Mouse (Mus musculus) forebrain, embryonic 16.5 days (tissue): ENCODE data around the gene Patj. TPM values are rescaled to one million over a fixed set of nuclear protein-coding genes. Genes with fewer than 3 reads are reported as not detected.

Experiments
- ATAC-seq: fragments of 200-750 bp; cut with Nextera tagmentation; 2 replicates; pipeline ENCODE4 v1.8.0; 2017; ENCODE audit warnings: mild to moderate bottlenecking, moderate library complexity
- H3K27ac ChIP-seq: fragments of 300-500 bp; sonication (generic); 2 replicates; pipeline ENCODE4 v1.5.1; 2014; ENCODE audit warnings: low read length, control low read depth
- H3K27me3 ChIP-seq: fragments of 300-500 bp; sonication (generic); replicated peaks from 2 replicates; pipeline ENCODE4 v1.6.1; 2014; ENCODE audit warnings: low read length; ENCODE audit not compliant: control insufficient read depth, insufficient read depth
- H3K36me3 ChIP-seq: fragments of 300-500 bp; sonication (generic); 2 replicates; pipeline ENCODE4 v1.6.1; 2014; ENCODE audit not compliant: control insufficient read depth, insufficient read depth
- H3K4me1 ChIP-seq: fragments of 300-500 bp; sonication (generic); replicated peaks from 2 replicates; pipeline ENCODE4 v1.6.1; 2014; ENCODE audit warnings: low read length; ENCODE audit not compliant: control insufficient read depth, insufficient read depth
- H3K4me2 ChIP-seq: fragments of 300-500 bp; sonication (generic); 2 replicates; pipeline ENCODE4 v1.6.1; 2014; ENCODE audit warnings: mild to moderate bottlenecking, low read length, control low read depth
- H3K4me3 ChIP-seq: fragments of 300-500 bp; sonication (generic); replicated peaks from 2 replicates; pipeline ENCODE4 v1.5.1; 2014; ENCODE audit warnings: mild to moderate bottlenecking, low read length, control low read depth
- H3K9ac ChIP-seq: fragments of 300-500 bp; sonication (generic); replicated peaks from 2 replicates; pipeline ENCODE4 v1.6.1; 2014; ENCODE audit warnings: low read depth, low read length, control low read depth
- H3K9me3 ChIP-seq: fragments of 300-500 bp; sonication (generic); 2 replicates; pipeline ENCODE4 v1.6.1; 2016; ENCODE audit warnings: low read length; ENCODE audit not compliant: control insufficient read depth
- WGBS: fragments of 180-500 bp; shearing (Covaris S2); extraction: QIAGEN DNeasy Blood & Tissue Kit; methylation state at CpG from one replicate; pipeline ENCODE4 v1.1.7; 2014; 5-methylcytosine and 5-hydroxymethylcytosine counted together
- polyA plus RNA-seq: library from polyadenylated mRNA; unstranded; fragments of >200 nt; fragmentation: Nextera tagmentation; extraction: Ambion mirVana; gene quantifications from 2 replicates; pipeline ENCODE4 v1.2.1, GENCODE M21; 2015

The Patj gene
- 5.9 and 6.7 TPM in 2 replicates for polyA plus RNA-seq

GRCm38 (mm10) chr4:98395690-98396437, at the start of gene Patj:
Patj (plus strand) TSS chr4:98395785.
- peak within 1 kb of the TSS; percentile 86 for H3K4me3 ChIP-seq
- no peaks in the 10 kb centered on the region for H3K36me3 ChIP-seq
- H3K9me3 ChIP-seq, result no peaks in the 10 kb centered on the region
- 1% methylated on average over 63 of the region's 73 CpGs for WGBS
- H3K9ac ChIP-seq, result peak within 1 kb of the TSS; percentile 100
- no peaks in the 10 kb centered on the region for H3K27me3 ChIP-seq
- peak within 1 kb of the TSS; percentile 76 for H3K27ac ChIP-seq
- peaks cover 4% of the 10 kb centered on the region for H3K4me1 ChIP-seq
- peak; percentile 89 for ATAC-seq
- H3K4me2 ChIP-seq, result peak within 1 kb of the TSS; percentile 84

GRCm38 (mm10) chr4:98348580-98348979, 47.0 kb upstream of the Patj start:
- Histone ChIP-seq H3K27me3 (no peaks in the 10 kb centered on the region), H3K36me3 (no peaks in the 10 kb centered on the region), H3K9me3 (no peaks in the 10 kb centered on the region), H3K4me3 (no peak overlapping the region), H3K4me2 (no peak overlapping the region), H3K4me1 (no peaks in the 10 kb centered on the region), H3K9ac (no peak overlapping the region), H3K27ac (no peak overlapping the region)
- 89% methylated on average over 5 of the region's 5 CpGs for WGBS
- ATAC-seq, result no peak

DNA sequence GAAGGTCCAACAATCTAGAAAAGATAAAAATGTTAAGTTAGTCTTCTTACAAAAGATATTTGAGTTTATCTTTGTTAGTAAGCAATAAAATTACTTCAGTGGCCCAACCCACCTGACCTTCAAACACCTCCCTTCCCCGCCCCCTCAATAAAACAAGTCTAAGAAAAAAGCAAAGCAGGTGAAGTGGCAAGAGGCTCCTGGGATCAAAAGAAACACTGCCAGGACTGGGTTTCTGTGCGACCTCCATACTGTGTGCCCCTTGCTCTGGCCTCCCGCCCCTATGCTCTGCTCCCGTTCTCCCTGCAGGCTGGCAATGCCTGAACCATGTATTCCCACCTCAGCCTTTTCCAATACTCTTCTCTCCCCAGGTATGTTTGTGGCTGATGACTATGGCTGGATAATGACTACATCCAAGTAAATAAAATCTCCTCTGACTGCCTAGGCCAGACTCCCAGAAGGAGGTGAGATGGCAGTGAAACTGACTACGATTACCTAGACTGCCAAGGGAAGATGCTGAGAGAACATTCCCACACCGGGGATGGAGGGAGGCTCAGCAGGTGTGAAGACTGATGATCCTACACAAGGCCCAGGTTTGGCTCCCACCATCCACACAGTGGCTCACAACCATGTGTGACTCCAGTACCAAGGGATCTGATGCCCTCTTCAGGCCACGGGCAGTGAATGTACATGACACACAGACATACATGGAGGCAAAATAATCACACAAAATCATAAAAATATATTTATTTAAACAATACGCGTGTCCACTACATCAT, 37.4 kb upstream of the Patj start:
- Histone ChIP-seq H3K27ac (no peak overlapping the region), H3K4me3 (no peak overlapping the region), H3K4me1 (no peaks in the 10 kb centered on the region), H3K9ac (no peak overlapping the region), H3K36me3 (peaks cover 9% of the 10 kb centered on the region), H3K4me2 (no peak overlapping the region), H3K9me3 (no peaks in the 10 kb centered on the region), H3K27me3 (no peaks in the 10 kb centered on the region)
- ATAC-seq, result no peak
- 94% methylated on average over 9 of the region's 9 CpGs for WGBS

DNA sequence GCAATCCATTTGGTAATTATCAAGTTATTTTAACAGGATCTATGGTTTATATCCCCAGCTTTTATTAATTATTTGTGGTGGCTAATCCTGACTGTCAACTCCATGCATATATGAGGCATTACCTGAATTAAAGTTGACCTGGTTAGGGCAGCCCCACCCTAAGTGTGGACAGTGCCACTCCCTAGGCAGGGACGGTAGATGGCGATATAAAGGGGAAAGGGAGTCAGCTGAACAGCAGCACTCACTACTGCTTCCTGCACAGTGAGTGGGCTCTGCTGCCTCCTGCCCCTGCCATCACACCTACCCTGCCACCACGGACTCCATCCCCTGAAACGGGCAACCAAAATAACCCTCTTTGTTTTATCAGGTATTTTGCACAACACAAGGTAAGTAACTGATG, 20.2 kb upstream of the Patj start:
- Histone ChIP-seq H3K27me3 (no peaks in the 10 kb centered on the region), H3K9ac (no peak overlapping the region), H3K4me3 (no peak overlapping the region), H3K4me2 (no peak overlapping the region), H3K36me3 (no peaks in the 10 kb centered on the region; the same call in 1 of the 2 replicates), H3K4me1 (no peaks in the 10 kb centered on the region), H3K27ac (no peak overlapping the region), H3K9me3 (no peaks in the 10 kb centered on the region)
- 52% methylated on average over 4 of the region's 4 CpGs for WGBS
- no peak for ATAC-seq

DNA sequence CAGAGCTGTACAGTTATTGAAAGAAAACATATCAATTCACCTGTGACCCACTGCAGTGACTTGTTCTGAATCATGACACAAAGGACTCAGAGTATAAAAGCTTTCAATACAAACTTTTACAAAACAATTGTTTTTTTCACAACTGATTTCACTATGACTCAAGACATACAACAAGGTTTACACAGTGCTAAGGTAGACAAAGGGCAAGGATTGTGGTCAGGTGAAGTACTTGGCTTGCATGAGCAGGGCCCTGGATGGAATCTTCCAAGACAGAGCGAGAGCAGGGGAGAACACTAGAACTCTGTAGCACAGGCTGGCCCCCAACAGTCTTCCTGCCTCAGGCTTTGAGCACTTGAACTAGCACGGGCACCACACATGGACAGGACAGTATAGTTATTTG, 18.6 kb upstream of the Patj start:
- no peak overlapping the region for H3K4me2 ChIP-seq
- H3K27ac ChIP-seq, result no peak overlapping the region
- no peaks in the 10 kb centered on the region; the same call in 1 of the 2 replicates for H3K36me3 ChIP-seq
- H3K4me1 ChIP-seq, result peaks cover 2% of the 10 kb centered on the region
- H3K9ac ChIP-seq, result no peak overlapping the region
- no peaks in the 10 kb centered on the region for H3K27me3 ChIP-seq
- H3K9me3 ChIP-seq, result no peaks in the 10 kb centered on the region
- 93% methylated on average over 2 of the region's 2 CpGs for WGBS
- H3K4me3 ChIP-seq, result no peak overlapping the region
- ATAC-seq, result no peak

DNA sequence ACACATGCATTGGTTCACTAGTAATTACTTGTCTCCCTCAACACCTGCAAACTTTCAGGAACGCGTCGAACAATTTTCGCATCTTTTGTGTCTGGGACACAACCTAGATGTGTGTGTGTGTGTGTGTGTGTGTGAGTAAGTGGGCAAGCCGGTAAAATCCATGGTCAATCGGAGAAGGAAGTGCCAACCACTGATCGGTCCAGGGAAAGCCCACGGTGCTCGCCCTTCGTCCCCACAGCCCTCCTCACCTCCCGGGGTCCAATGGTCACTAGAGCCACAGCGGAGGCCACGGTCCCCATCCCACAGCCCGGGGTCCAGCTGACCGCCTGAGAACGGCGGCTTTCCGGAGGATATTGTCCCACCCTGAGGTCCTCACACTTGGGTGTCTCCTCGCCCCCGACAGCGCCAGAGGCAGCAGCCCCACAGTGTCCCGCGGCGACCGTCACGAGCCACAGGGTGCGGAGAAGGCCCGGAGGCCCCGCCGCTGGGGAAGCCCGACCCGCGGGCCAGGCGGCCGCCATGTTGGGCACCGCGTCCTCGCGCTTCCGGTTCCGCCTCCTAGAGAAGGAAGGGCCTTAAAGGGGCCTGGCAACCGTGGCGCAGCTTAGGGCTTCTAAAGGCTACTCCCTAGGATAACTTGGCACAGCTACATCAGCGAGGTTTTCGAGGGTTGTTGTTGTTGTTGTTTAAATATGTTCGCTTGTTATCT, 12.7 kb upstream of the Patj start, which contains the start of gene Tm2d1:
Tm2d1 (minus strand) TSS at position 591 of the 709 bp plus-strand sequence.
- Histone ChIP-seq H3K9ac (peak within 1 kb of the TSS; percentile 99), H3K4me1 (peaks cover 6% of the 10 kb centered on the region), H3K27ac (peak within 1 kb of the TSS; percentile 41; the same call in 1 of the 2 replicates), H3K4me3 (peak within 1 kb of the TSS; percentile 96), H3K9me3 (no peaks in the 10 kb centered on the region), H3K36me3 (no peaks in the 10 kb centered on the region; the same call in 1 of the 2 replicates), H3K27me3 (no peaks in the 10 kb centered on the region), H3K4me2 (peak within 1 kb of the TSS; percentile 73)
- 0% methylated on average over 34 of the region's 46 CpGs for whole genome bisulfite sequencing
- ATAC-seq, result peak; percentile 98

DNA sequence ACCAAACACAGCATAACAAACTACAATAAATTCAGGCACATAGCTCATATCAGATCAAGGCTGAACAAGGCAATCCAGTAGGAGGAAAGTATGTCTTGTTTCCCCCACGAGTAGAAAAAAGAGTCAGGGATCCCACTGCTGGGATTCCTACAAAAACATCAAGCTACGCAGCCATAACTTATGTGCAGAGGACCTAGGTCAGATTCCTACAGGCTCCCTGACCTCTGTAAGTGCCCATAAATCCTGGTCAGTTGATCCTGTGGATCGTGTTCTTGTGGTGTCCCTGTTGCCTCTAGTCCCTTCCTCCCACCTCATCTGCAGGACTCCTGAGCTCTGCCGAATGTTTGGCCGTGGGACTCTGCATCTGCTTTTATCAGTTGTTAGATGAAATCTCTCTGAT, 10.5 kb upstream of the Patj start:
- 77% methylated on average over 5 of the region's 5 CpGs for WGBS
- Histone ChIP-seq H3K27me3 (no peaks in the 10 kb centered on the region), H3K4me2 (no peak overlapping the region), H3K9me3 (no peaks in the 10 kb centered on the region), H3K27ac (no peak overlapping the region), H3K9ac (no peak overlapping the region), H3K4me3 (no peak overlapping the region), H3K36me3 (no peaks in the 10 kb centered on the region), H3K4me1 (peaks cover 6% of the 10 kb centered on the region)
- no peak for ATAC-seq

- no peaks in the 10 kb centered on the region for H3K9me3 ChIP-seq
- WGBS, result under 1% methylated on average over 7 of the region's 7 CpGs
- ATAC-seq, result no peak
Observed at GRCm38 (mm10) chr4:98395346-98395689, 267 bp upstream of the Patj start.

More at GRCm38 (mm10) chr4:98395346-98395689, 267 bp upstream of the Patj start:
- H3K27ac ChIP-seq, result peak overlapping the region; percentile 76
- H3K36me3 ChIP-seq, result no peaks in the 10 kb centered on the region
- H3K4me2 ChIP-seq, result peak overlapping the region; percentile 84
- no peaks in the 10 kb centered on the region for H3K27me3 ChIP-seq
- H3K9ac ChIP-seq, result peak overlapping the region; percentile 100
- H3K4me3 ChIP-seq, result peak overlapping the region; percentile 86
- peaks cover 4% of the 10 kb centered on the region for H3K4me1 ChIP-seq
